Mouse (Mus musculus) spleen, postnatal 10 days (tissue): ENCODE measurements around the gene Stn1.
A peak's percentile ranks its signal among the peaks of the same experiment; 100 is the strongest.

Experiments used
- DNase-seq, 2 experiments: peaks; one replicate each; pipeline ENCODE4 v3.0.0; 2021 to 2022; ENCODE audit warnings: low spot score in 2 of 2

The Stn1 gene

GRCm38 (mm10) chr19:47542441-47542840, 5.1 kb upstream of the Stn1 start:
- no peak for DNase-seq

- DNase-seq: peak in 1 of 2 experiments; percentile 59
Measured at GRCm38 (mm10) chr19:47538801-47539200, 1.5 kb upstream of the Stn1 start.

- no peak for DNase-seq
Measured at GRCm38 (mm10) chr19:47537879-47538278, 572 bp upstream of the Stn1 start.

- peak; percentile 96 to 99 for DNase-seq
Measured at GRCm38 (mm10) chr19:47536521-47537299, 597 bp downstream of the Stn1 start.

- DNase-seq: no peak
Measured at GRCm38 (mm10) chr19:47534131-47534530, 3.2 kb downstream of the Stn1 start.

GRCm38 (mm10) chr19:47532449-47532848, 4.9 kb downstream of the Stn1 start:
- DNase-seq: peak in 1 of 2 experiments; percentile 54

GRCm38 (mm10) chr19:47531309-47531708, 6.0 kb downstream of the Stn1 start:
- DNase-seq: peak; percentile 30 to 43

GRCm38 (mm10) chr19:47526239-47526986, 10.9 kb downstream of the Stn1 start:
- no peak for DNase-seq

- DNase-seq: no peak
Measured at GRCm38 (mm10) chr19:47524905-47525304, 12.4 kb downstream of the Stn1 start.

GRCm38 (mm10) chr19:47521403-47521802, 15.9 kb downstream of the Stn1 start:
- no peak for DNase-seq

- DNase-seq: no peak
Measured at GRCm38 (mm10) chr19:47519163-47519893, 18.0 kb downstream of the Stn1 start.

- DNase-seq: peak; percentile 47 to 58
Measured at GRCm38 (mm10) chr19:47518475-47519162, 18.7 kb downstream of the Stn1 start.

- DNase-seq: no peak
Measured at GRCm38 (mm10) chr19:47517570-47517969, 19.7 kb downstream of the Stn1 start.

- DNase-seq: no peak
Measured at GRCm38 (mm10) chr19:47516879-47517278, 20.4 kb downstream of the Stn1 start.

- no peak for DNase-seq
Measured at GRCm38 (mm10) chr19:47515091-47515490, 22.2 kb downstream of the Stn1 start.

GRCm38 (mm10) chr19:47513618-47513897, 23.7 kb downstream of the Stn1 start:
- no peak for DNase-seq

GRCm38 (mm10) chr19:47512794-47513617, 24.3 kb downstream of the Stn1 start:
- DNase-seq: no peak

- DNase-seq: no peak
Measured at GRCm38 (mm10) chr19:47511958-47512357, 25.3 kb downstream of the Stn1 start.

GRCm38 (mm10) chr19:47511294-47511675, 26.0 kb downstream of the Stn1 start:
- no peak for DNase-seq

GRCm38 (mm10) chr19:47510473-47511293, 26.6 kb downstream of the Stn1 start:
- DNase-seq: peak; percentile 41 to 52
